Mouse (Mus musculus): ENCODE data around the gene Miga2.

Gene Miga2

GRCm38 (mm10) chr2:30358533-30359531 lies 5.2 kb upstream of the Miga2 start, which contains the start of gene Sh3glb2:
Sh3glb2 (minus strand) TSS chr2:30359337.
- peak; percentile 78 for DNase-seq (ENCODE audit: low spot score)

- DNase-seq (ENCODE audit: low spot score): no peak
These were observed 3.4 kb upstream of the Miga2 start for GRCm38 (mm10) chr2:30360626-30361025.

GRCm38 (mm10) chr2:30362865-30363264 lies 1.2 kb upstream of the Miga2 start:
- DNase-seq (ENCODE audit: low spot score): no peak

GRCm38 (mm10) chr2:30365281-30366069 lies 1.4 kb downstream of the Miga2 start:
- no peak for DNase-seq (ENCODE audit: low spot score)

- DNase-seq (ENCODE audit: low spot score): no peak
These were observed 2.2 kb downstream of the Miga2 start for GRCm38 (mm10) chr2:30366203-30366602.

GRCm38 (mm10) chr2:30371544-30371943 lies 7.5 kb downstream of the Miga2 start:
- no peak for DNase-seq (ENCODE audit: low spot score)

- DNase-seq (ENCODE audit: low spot score): no peak
These were observed 8.7 kb downstream of the Miga2 start for GRCm38 (mm10) chr2:30372726-30373125.

- DNase-seq (ENCODE audit: low spot score): no peak
These were observed 11.9 kb downstream of the Miga2 start for GRCm38 (mm10) chr2:30375893-30376292.

GRCm38 (mm10) chr2:30377721-30378120 lies 13.7 kb downstream of the Miga2 start:
- no peak for DNase-seq (ENCODE audit: low spot score)

- no peak for DNase-seq (ENCODE audit: low spot score)
These were observed 15.3 kb downstream of the Miga2 start for GRCm38 (mm10) chr2:30379307-30379706.

- no peak for DNase-seq (ENCODE audit: low spot score)
These were observed 16.7 kb downstream of the Miga2 start for GRCm38 (mm10) chr2:30380564-30381376.

- DNase-seq (ENCODE audit: low spot score): no peak
These were observed 17.3 kb downstream of the Miga2 start for GRCm38 (mm10) chr2:30381377-30381725.

- no peak for DNase-seq (ENCODE audit: low spot score)
These were observed 20.8 kb downstream of the Miga2 start for GRCm38 (mm10) chr2:30384814-30385213.

GRCm38 (mm10) chr2:30385591-30385990 lies 21.6 kb downstream of the Miga2 start:
- DNase-seq (ENCODE audit: low spot score): no peak

- DNase-seq (ENCODE audit: low spot score): no peak
These were observed 22.9 kb downstream of the Miga2 start for GRCm38 (mm10) chr2:30386913-30387312.

- no peak for DNase-seq (ENCODE audit: low spot score)
These were observed 25.0 kb downstream of the Miga2 start for GRCm38 (mm10) chr2:30389000-30389399.

- peak; percentile 99 for DNase-seq (ENCODE audit: low spot score)
These were observed 28.1 kb downstream of the Miga2 start, which contains the start of gene Dolpp1 for GRCm38 (mm10) chr2:30392114-30392576. Dolpp1 (plus strand) TSS chr2:30392254.

GRCm38 (mm10) chr2:30392577-30393369 lies 28.7 kb downstream of the Miga2 start:
- peak; percentile 91 for DNase-seq (ENCODE audit: low spot score)

GRCm38 (mm10) chr2:30393370-30393656 lies 29.3 kb downstream of the Miga2 start:
- no peak for DNase-seq (ENCODE audit: low spot score)

- DNase-seq (ENCODE audit: low spot score): no peak
These were observed 31.7 kb downstream of the Miga2 start for GRCm38 (mm10) chr2:30395757-30396156.

- no peak for DNase-seq (ENCODE audit: low spot score)
These were observed 32.2 kb downstream of the Miga2 start for GRCm38 (mm10) chr2:30396246-30396645.

Measured in yolk sac, embryonic 10.5 days (tissue).